Mouse (Mus musculus) ovary, postnatal 36 days (tissue): ENCODE results near the gene Pik3cb.

Source experiments
- DNase-seq: peaks from one replicate; pipeline ENCODE4 v3.0.0; 2022; ENCODE audit warnings: low spot score, mixed read lengths

The Pik3cb gene

DNA sequence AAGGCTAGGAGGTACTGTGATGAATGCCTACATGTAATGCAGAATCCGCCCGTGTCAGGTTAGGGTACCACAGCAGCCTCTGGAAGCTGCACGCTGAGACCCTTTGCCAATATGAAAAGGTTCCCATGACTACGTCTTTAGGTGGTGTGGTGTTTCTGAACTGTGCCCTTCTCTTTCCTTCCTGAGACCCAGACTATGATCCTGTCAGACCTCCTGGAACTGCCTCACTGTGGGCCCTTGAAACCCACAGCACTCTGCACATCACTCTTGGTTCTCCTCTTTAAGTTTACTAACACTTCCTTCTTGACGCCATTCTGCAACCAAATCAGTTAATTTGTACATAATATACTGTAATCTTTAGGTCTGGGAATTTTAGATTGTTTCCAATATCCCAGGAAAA is 58.7 kb downstream of the Pik3cb start:
- DNase-seq = no peak

DNA sequence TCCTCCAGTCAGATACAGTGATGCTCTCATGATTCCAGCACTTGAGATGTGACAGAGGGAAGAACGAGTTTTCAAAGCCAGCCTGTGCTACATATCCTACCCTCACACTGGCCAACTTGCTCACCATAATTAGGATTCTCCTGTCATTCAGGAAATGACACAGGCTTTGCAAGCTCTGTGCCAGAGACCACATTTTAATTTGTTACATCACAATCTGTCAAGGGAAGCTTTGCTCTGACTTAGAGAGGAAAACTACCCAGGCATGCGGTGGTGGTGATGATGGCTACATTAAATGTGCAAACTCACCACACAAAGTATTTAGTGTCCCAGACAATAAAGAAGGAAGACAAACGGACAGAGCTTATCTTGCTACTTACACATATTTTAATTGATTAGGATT is 59.1 kb downstream of the Pik3cb start:
- DNase-seq = no peak

DNA sequence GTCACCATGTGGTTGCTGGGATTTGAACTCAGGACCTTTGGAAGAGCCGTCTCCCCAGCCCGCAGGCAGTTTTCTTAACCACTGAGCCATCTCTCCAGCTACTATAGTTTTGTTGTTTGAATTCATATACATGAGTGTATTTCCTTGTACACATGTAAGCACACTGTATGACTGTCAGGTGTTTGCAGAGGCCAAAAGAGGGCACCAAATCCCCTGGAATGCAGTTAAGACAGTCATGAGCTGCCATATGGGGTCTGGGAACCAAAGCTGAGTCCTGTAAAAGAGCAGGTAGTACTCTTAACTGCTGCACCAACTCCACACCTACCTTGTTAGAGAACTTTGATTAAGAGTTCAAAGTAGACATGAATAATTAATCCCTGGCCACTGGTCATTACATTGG is 59.8 kb downstream of the Pik3cb start:
- no peak for DNase-seq

DNA sequence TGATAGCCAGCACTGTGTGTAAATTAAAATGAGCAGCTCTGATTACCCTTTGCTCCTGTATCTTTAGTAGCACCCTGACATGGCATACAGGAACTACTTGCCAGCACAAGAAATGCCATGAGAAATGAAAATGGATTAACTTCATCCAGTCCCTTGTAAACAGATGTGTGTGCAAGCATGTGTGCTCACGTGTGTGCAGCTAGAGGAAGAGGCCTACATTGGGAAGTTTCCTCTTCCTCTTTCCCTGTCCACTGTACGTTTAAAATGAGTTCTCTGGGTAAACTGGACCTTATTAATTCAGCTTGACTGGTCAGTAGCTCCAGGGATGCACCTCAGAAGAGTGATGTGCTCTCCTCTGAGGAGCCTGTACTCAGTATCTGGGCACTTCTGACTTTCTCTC is 66.0 kb downstream of the Pik3cb start:
- DNase-seq = no peak

DNA sequence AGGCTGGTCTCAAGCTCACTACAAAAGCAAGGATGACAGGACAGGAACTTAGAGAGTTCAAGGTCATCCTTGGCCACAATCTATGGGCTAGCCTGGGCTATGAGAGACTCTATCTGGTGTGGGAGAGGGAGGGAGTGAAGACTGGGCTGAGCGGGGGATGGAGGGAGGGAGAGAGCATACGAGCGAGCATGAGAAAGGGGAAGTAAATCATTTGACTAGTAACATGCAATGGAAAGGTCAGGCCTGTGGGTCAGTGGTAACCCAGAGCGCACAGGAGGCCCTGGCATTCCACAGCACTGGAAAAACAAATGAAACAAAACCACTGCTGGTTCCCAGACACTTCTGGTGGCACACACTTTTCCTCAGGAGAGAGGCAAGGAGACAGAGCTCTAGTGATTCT is 67.9 kb downstream of the Pik3cb start:
- no peak for DNase-seq

DNA sequence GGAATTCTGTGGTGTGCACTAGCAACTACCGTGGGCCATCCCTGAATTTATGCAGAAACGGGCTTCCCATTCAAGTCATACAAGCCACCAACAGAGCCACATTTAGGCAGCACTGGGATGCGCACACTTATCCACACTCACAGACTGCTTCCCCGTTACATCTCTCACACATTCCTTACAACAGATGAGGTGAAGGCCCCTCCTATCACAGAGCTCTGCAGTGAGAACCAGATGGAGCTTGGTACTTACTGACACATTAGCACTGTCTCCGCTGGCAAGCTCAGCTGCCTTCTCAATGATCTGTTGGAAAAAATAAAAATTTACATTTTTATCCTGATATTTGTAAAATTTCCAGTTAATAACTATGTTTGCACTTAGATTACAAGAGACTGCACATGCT is 75.1 kb downstream of the Pik3cb start:
- DNase-seq = no peak

DNA sequence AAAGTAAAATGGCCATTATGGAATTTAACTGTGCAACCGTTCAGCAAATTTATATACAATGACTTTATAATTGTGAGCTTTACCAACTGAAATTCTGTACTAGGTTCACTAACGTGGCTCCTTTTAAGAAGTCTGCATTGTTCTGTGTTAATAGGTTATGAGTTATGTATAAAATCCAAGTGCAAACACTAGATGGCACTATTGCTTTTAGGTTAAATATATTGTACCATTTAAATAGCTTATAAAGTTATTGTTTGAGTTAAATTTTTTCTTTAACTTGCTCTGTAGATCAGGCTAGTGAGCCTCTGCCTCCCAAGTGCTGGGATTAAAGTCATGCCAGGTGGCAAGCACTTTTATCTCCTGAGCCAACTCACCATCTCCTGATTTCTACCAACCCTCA is 76.2 kb downstream of the Pik3cb start:
- DNase-seq = no peak

DNA sequence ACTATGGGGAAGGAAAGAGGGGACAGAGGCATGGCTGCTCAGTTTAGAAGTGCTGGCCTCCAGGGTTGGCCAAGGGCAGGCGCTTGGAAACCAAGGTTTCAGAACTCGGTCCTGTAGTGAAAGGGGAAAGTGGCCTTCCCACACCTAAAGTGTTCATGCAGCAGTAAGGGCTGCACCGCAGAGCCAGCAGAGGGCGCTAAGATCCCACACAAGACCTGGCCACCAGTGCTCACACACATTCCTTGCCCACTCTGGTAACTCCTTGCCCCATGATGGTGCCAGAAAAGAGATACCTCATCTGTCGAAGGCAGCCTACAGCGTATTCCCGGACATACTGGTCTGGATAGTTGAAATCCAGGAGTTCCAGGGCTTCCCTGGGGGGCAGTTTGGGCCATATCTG is 77.9 kb downstream of the Pik3cb start:
- DNase-seq = peak; percentile 77

DNA sequence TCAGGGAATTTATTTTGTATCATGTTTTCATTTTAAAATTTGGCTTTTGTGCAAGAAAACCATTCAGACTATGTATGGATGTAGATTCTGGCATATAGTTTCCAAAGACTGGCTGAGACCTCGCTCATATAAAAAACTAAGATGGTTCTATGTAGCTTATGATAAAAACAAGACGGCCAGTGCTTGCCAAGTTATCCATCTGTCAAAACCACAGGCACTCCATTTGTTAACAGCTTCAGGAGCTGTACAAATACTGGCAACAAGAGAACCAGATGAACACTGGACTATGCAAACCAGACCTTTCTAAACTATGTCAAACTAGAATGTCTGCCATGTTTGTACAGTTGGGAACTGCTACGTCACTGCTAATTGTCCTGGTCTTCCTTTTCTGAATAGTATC is 82.7 kb downstream of the Pik3cb start:
- no peak for DNase-seq

DNA sequence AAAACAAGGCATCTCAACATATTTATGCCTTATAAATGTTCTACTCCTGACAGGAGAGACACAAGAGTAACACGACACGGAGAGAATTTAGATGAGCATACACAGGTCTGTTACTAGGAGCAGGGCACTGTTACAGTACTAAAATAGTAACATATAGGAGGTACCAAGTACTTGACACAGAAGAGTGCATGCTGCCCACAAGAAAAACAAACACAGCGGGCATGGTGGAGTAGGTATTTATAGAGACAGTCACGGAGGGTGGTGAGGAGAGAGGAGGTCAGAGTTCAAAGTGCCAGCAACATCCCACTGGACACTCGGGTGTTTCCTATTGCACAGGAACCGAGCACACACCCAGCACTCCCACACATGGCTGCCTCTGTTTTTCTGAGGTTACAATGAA is 90.7 kb downstream of the Pik3cb start:
- no peak for DNase-seq

DNA sequence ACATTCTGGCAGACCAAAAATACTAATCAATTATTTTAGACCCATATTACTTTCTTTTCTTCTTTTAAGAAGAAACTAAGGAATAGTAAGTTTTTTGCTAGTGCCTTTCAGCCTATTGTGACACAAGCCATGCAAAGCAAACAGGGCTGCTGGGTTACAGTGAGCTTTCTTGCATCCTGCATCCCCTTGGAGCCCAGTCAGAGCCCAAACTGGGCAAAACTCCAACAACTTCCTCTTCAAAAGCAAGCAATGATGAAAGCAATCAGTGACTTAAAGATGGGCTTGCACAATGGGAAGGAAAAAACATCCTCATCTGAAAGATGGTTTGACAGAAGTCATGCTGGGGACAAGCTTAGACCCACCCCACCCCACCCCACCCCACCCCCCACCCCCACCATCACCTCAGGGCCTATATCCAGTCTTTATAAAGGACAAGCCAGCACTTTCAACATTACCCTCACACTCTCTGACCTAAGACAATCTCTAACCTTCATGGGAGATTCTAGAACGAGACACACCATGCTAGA is 91.6 kb downstream of the Pik3cb start:
- DNase-seq = no peak

DNA sequence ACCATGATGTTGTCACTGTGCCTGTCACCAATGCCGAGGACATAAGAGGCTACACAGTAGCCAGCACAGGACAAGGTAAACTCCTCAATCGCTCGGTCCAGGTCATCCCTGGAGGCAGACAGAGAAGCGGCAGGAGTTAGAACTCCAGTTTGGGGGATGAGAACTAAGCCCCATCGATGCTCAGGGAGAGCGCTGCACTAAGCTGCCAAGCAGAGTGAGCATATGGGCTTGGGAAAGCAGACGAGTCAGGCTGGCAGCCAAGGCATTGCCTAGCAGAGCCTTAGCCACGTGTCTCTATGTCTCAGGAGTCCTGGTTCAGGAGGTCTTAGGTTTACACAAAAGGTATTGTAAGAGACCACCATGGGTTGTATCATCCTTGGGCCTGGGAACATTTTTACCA is 95.7 kb downstream of the Pik3cb start:
- DNase-seq = no peak

DNA sequence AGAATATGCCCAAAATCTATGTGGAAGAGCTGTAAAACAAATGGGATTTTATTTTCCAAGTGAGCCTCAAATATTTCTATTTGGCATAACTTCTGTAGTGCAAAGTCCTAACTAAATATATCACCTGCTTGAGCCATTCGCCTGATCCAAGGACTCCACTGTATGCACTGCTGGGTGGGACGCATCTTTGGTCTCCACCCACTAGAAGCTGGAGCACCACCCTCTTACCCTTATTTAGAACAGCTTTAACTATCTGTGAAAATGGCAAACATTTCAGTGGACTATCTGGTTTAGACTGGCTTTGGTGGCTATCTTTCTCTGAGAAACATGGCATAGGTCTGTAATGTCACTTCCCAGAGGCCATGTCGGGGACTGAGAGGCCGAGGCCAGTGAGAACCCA is 97.8 kb downstream of the Pik3cb start:
- DNase-seq = no peak

DNA sequence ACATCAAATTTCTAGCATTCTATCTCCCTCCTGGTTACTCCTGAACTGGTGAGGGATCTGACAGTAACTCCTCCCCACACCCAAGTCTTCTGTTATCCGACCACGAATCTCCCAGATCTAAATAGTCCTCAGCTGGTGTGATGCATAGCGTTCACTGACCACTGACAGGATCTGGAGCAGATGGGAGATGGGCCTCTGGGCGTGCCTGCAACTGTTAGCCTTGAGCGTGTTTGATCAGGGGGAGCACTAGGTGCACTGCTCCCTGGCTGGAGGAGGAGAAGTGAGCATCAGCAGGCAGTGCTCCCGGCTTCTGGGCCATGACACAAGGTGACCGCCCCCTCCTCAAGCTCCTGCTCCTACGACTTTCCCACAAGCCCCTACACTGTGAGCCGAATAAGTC is 98.4 kb downstream of the Pik3cb start:
- DNase-seq = no peak

DNA sequence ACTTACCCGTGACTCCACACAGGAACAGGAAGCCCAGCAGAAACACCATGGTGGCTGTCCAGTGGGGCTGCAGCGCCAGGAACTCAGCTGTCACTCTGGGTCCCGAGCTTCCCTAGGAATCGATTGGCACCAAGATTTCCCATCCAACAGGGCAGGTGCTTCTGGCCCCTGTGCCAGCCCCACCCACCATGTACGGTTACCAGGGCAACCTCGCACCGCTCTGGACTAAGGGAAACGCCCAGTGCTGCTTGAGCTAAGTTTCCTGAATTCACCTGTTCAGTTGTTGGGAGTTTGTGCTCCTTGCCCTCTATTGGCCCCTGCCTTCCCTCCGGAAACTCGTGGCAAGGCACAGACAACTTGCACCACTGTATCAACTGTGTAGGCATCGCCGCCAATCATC is 104.8 kb downstream of the Pik3cb start, which contains the start of gene Gm1123:
Gene Gm1123 (minus strand): TSS at position 141 of the 400 bp plus-strand sequence.
- no peak for DNase-seq

DNA sequence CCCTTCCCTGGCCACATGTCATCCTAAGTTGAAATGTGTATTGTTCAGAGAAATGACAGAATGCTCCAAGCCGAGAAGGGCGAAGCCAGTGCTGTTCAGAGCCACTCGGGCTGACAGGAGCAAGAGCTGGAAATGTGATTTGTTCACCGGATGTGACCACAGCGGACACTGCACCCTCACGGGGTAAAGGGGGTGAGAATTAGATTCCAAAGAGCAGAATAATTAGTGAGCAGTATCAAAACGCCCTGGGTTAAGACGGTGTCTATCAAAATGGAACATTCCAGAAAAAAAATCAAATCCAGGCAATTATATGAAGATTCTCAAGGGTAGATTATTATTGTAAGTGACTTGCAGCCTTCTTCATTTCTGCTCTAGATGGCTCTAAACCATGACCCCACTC is 106.3 kb downstream of the Pik3cb start:
- DNase-seq = no peak

DNA sequence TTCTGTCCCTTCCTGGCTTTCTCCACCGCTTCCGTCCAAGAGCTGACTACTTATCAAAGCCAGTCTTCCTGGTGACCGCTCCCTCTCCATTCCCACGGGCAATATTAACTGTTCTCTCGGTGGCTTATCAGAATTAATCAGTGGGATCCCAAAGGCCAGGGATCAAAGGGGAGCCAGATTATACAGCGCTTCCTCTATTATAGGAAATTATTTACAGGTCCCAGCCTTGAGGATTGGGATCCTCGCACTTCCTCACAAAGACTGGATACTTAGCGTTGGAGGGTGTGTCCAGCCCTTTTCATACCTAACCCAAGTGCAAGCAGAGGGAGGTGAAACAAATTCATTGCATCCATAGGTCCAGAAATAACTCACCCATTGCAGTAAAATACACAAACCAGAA is 108.4 kb downstream of the Pik3cb start:
- no peak for DNase-seq

DNA sequence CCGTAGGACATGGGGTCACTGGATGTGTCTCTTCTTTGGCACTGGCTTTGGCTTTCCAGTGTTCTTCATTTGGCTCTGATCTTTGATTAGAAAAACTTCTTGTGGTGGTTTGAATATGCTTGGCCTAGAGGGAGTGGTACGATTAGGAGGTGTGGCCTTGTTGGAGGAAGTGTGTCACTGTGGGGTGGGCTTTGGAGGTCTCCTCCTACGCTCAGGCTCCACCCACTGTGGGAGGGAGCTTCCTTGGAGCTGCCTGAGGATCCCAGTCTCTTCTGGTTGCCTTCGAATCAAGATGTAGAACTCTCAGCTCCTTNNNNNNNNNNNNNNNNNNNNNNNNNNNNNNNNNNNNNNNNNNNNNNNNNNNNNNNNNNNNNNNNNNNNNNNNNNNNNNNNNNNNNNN is 118.7 kb downstream of the Pik3cb start:
- DNase-seq = no peak

DNA sequence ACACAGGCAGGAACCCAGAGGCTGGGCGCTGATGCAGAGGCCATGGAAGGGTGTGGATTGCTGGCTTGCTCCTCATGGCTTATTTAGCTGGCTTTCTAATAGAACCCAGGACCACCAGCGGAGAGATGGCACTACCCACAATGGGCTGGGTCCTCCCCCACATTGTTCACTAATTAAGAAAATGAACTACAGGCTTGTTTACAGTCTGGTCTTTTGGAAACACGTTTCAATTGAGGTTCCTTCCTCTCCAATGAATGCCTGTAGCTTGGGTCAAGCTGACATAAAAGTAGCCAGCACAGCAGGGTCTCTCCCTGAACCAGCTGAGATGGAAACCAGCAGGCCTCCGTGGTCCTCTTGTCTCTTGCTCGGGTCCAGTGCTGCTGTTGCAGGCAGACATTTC is 119.3 kb downstream of the Pik3cb start:
- DNase-seq = no peak

DNA sequence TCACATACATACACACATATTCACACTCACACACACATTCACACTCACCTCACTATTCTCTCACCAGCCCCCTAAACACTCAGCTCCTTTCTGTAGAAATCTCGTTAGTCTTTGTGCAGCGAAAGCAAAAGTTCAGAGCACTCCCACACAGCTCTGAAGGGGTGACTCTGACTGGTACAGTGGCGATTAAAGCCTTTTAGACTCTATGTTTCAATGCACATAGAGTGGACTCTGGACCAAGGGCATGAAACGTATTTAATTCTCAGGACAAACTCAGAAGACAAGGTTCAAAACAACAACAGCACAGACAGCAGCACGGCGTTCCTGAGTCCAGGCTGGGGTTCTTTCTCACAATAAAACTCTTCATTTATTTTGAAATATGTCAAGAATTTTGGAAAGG is 122.7 kb downstream of the Pik3cb start:
- DNase-seq = no peak

DNA sequence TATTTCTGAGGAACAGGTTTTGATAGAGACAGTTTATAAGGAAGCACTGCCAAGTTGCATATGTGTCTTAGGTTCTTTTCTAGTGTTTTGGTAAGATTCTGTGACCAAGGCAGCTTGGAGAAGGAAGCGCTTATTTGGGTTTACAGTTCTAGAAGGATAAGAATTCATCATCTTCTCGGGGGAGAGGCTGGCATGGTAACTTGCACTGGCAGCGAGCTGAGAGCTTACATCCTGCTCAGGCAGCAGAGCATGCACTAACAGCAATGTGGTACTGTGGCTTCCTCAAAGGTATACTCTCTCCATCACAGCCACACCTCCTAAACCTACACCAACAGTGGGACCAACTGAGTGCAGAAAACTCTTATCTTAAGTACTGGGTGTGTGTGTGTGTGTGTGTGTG is 123.7 kb downstream of the Pik3cb start:
- no peak for DNase-seq

DNA sequence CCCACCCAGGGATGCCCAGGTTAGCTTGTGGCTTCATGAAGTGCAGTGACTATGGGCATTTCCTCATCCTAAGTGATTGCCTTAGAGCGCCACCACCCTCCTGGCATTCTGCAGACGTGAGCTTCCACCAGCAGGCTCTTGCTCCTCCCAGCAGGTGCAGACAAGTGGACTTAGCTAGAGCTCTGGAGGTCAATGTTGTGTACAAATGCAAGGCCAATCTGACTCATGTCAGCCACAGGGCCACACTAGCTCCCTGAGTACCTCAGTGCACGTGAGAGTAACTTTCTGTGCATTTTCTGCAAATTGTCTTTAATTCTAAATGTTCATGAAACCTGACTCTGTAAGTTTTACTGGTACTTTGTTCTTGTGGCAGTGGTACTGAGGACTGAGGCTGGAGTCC is 124.1 kb downstream of the Pik3cb start:
- no peak for DNase-seq

DNA sequence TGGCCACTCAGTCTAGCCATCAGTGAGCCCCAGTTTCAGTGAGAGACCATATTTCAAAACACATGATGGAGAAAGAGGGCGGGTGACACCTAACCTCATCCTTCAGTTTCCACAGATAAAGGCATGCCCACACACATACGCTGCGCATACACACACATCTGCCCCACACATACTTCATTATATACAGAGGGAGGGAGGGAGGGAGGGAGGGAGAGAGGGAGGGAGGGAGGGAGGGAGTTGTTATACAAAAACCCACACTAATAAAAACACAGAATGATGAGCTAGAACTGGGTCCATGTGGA is 130.6 kb downstream of the Pik3cb start:
- DNase-seq = no peak

DNA sequence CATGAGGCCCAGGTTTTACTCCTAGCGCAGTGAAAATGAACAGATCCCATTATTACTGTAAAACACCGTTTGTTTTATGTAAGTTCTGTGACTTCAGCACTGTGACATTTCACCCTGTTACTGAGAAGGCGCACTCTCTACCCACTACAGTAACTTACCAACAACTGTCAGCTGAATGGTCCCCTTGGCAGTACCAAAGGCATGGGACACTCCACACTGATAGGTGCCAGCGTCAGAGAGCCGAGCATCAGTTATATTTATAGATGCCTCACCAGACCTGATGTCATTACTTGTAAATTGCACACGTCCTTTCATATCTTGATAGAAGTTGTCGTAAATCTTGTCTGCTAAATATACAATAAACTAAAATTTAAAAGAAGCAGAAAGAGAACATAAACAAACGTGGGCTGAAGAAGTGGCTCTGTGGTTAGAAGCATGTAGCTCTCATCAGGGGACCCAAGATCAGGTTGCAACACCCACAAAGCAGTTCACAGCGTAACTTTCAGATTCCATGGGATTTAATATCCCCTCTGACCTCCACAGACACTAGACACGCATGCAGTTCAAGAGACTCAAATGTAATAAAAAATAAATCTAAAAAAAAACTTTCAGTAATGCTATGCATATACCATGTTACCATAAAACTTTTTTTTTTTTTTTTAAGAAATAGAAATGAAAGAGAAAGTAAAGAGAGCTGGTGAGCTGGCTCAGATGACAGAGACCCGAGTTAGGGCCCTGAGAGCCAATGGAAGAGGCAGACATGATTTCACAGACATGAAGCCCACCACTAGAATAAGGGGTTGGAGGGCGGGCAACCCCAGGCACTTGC is 131.1 kb downstream of the Pik3cb start:
- no peak for DNase-seq
